Mouse (Mus musculus) embryonic facial prominence, embryonic 11.5 days (tissue): ENCODE results near the gene Hist1h2an. TPM values are rescaled to one million over a fixed set of nuclear protein-coding genes. Genes with fewer than 3 reads are reported as not detected.
"Not testable (repeated sequence)": the region's sequence is repeated elsewhere in the genome, so short reads cannot be mapped to it uniquely, and the experiment has no call there.

ENCODE experiments used
- ATAC-seq: fragments of 200-750 bp; cut with Nextera tagmentation; replicated peaks from 2 replicates; pipeline ENCODE4 v1.8.0; 2017; ENCODE audit warnings: low read depth; ENCODE audit not compliant: insufficient number of reproducible peaks, low FRiP score, low TSS enrichment
- DNase-seq: peaks from one replicate; pipeline ENCODE4 v3.0.0-alpha.2; 2015; ENCODE audit warnings: low spot score
- H3K27ac ChIP-seq: fragments of 300-500 bp; sonication (generic); replicated peaks from 2 replicates; pipeline ENCODE4 v1.5.1; 2014; ENCODE audit warnings: mild to moderate bottlenecking, low read depth, low read length, control low read depth
- H3K27me3 ChIP-seq: fragments of 300-500 bp; sonication (generic); 2 replicates; pipeline ENCODE4 v1.6.1; 2014; ENCODE audit warnings: mild to moderate bottlenecking, low read length, moderate library complexity, mixed read lengths; ENCODE audit not compliant: control insufficient read depth, insufficient read depth
- H3K36me3 ChIP-seq: fragments of 300-500 bp; sonication (generic); replicated peaks from 2 replicates; pipeline ENCODE4 v1.6.1; 2014; ENCODE audit warnings: low read depth, mild to moderate bottlenecking, low read length, moderate library complexity, mixed read lengths; ENCODE audit not compliant: control insufficient read depth, insufficient read depth
- H3K4me1 ChIP-seq: fragments of 300-500 bp; sonication (generic); 2 replicates; pipeline ENCODE4 v1.6.1; 2014; ENCODE audit warnings: low read length, mixed read lengths; ENCODE audit not compliant: control insufficient read depth, insufficient read depth
- H3K4me2 ChIP-seq: fragments of 300-500 bp; sonication (generic); 2 replicates; pipeline ENCODE4 v1.6.1; 2014; ENCODE audit warnings: low read depth, mild to moderate bottlenecking, control low read depth, low read length, moderate library complexity
- H3K4me3 ChIP-seq: fragments of 300-500 bp; sonication (generic); 2 replicates; pipeline ENCODE4 v1.5.1; 2014; ENCODE audit warnings: low read depth, low read length, control low read depth
- H3K9ac ChIP-seq: fragments of 300-500 bp; sonication (generic); replicated peaks from 2 replicates; pipeline ENCODE4 v1.6.1; 2014; ENCODE audit warnings: mild to moderate bottlenecking, control low read depth, low read length
- H3K9me3 ChIP-seq: fragments of 300-500 bp; sonication (generic); replicated peaks from 2 replicates; pipeline ENCODE4 v1.6.1; 2016; ENCODE audit warnings: mild to moderate bottlenecking, low read length, inconsistent platforms, mixed read lengths; ENCODE audit not compliant: control insufficient read depth
- WGBS: fragments of 180-500 bp; shearing (Covaris S2); extraction: QIAGEN DNeasy Blood & Tissue Kit; methylation state at CpG from one replicate; pipeline ENCODE4 v1.1.7; 2014; 5-methylcytosine and 5-hydroxymethylcytosine counted together
- polyA plus RNA-seq: library from polyadenylated mRNA; unstranded; fragments of >200 nt; fragmentation: Nextera tagmentation; extraction: Ambion mirVana; gene quantifications from 2 replicates; pipeline ENCODE4 v1.2.1, GENCODE M21; 2014

Hist1h2an gene
- polyA plus RNA-seq, 1 experiment from 2014 or later, result 3.7 TPM

GRCm38 (mm10) chr13:21781021-21781555 is 5.9 kb downstream of the Hist1h2an start:
- WGBS, result 44% methylated on average over 6 of the region's 6 CpGs

DNA sequence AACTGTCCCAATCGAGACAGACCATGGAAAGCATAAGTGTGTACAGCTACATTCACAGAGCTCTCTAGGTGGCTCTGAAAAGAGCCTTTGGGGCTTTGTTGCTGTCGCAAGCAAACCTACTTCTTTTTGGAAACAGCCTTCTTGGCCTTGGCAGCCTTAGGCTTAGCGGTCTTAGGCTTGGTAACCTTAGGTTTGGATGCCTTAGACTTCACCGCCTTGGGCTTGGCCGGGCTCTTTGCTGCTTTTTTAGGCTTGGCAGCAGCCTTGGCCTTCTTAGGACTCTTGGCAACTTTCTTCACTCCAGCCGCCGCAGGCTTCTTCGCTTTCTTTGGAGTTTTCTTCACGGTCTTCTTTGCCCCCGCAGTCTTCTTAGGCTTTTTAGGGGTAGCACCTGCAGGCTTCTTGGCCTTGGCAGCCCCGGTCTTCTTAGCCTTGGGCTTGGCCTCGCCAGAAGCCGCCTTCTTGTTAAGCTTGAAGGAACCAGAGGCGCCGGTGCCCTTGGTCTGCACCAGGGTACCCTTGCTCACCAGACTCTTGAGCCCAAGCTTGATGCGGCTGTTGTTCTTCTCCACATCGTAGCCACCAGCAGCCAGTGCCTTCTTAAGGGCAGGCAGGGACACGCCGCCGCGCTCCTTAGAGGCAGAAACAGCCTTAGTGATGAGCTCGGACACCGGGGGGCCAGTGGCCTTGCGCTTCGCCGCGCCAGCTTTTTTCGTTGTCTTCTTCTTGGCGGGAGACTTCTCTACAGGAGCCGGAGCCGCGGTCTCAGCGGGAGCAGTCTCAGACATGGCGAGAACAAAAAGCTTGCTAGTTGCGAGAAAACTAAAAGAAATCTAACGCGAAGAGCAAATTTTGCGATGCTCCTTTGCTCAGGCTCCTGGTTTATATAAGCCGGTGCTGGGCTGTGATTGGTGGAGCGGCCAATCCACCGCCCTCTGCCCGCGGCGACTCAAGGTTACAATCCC is 7.0 kb downstream of the Hist1h2an start, which contains the start of gene Hist1h1b:
Gene Hist1h1b (minus strand): TSS at position 859 of the 965 bp plus-strand sequence.
- ATAC-seq (peak; percentile 44), DNase-seq (peak; percentile 93)
- peak within 1 kb of the TSS; percentile 88 for H3K4me2 ChIP-seq
- H3K27me3 ChIP-seq, result no peaks in the 10 kb centered on the region
- H3K27ac ChIP-seq, result peak within 1 kb of the TSS; percentile 99
- peak within 1 kb of the TSS; percentile 70 for H3K4me3 ChIP-seq
- H3K36me3 ChIP-seq, result no peaks in the 10 kb centered on the region
- peak within 1 kb of the TSS; percentile 96 for H3K9ac ChIP-seq
- no peaks in the 10 kb centered on the region for H3K9me3 ChIP-seq
- H3K4me1 ChIP-seq, result no peaks in the 10 kb centered on the region
- under 1% methylated on average over 44 of the region's 44 CpGs for WGBS

More at GRCm38 (mm10) chr13:21781021-21781555, 5.9 kb downstream of the Hist1h2an start:
- no peak for ATAC-seq
- peak overlapping the region; percentile 88; the same call in 1 of the 2 replicates for H3K4me2 ChIP-seq
- no peaks in the 10 kb centered on the region for H3K36me3 ChIP-seq
- peak overlapping the region; percentile 96 for H3K9ac ChIP-seq
- no peaks in the 10 kb centered on the region for H3K27me3 ChIP-seq
- H3K9me3 ChIP-seq, result no peaks in the 10 kb centered on the region
- no peaks in the 10 kb centered on the region for H3K4me1 ChIP-seq
- no peak for DNase-seq
- peak overlapping the region; percentile 99 for H3K27ac ChIP-seq
- 0 out of 2 replicates have a peak overlapping the region, but pooled peaks have one; percentile 4 for H3K4me3 ChIP-seq

DNA sequence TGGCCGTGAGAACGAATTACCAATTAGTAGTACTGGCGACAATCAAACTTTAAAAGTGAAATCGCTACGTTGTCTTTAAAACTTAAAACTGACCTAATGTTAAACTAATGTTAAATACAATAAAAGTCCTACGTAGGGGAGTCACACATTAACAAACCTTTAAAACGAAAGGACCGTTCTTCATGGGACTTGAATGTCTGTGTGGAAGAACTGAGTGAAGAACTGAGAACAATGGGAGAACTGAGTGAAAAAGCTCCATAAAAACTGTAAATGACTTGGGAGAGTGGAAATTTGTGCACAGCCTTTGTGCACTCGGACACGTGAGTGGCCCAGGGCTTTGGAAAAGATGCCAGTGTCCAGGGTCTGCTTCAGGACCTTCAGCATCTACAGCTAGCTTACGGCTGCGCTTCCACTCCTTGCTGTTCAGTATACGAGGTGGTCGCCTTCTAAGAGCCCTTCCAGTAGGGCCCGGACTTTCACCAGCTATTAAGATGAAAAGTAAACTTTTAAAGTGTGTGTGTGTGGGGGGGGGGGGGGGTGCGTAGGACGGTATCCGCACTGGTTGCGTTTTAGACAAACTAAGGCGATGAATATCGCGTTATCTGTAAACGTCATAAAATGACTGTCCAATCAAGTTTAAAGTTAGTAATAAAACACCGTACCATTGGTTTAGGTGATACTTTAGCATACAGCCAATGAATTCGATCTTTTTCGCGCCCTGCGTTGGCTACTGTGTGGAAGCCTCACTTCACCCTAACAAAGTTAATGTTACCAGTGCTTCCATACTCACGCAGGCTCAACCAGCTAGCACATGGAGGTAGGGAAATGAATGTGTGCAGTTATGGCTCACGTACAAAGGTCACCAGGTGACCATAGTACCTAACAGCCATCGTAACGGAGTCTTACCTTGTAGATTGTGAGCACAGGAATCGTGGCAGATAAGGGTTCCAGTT is 7.9 kb downstream of the Hist1h2an start:
- H3K27ac ChIP-seq, result peak overlapping the region; percentile 99
- WGBS, result 6% methylated on average over 33 of the region's 33 CpGs
- H3K4me2 ChIP-seq, result peak overlapping the region; percentile 88
- no peaks in the 10 kb centered on the region for H3K36me3 ChIP-seq
- peak overlapping the region; percentile 70 for H3K4me3 ChIP-seq
- no peaks in the 10 kb centered on the region for H3K27me3 ChIP-seq
- no peaks in the 10 kb centered on the region for H3K9me3 ChIP-seq
- H3K9ac ChIP-seq, result peak overlapping the region; percentile 96
- H3K4me1 ChIP-seq, result no peaks in the 10 kb centered on the region
- peak; percentile 84 for ATAC-seq
- peak; percentile 94 for DNase-seq

GRCm38 (mm10) chr13:21755707-21756106 is 31.3 kb downstream of the Hist1h2an start:
- no peaks in the 10 kb centered on the region for H3K27me3 ChIP-seq
- ATAC-seq (no peak), DNase-seq (no peak)
- H3K4me1 ChIP-seq, result no peaks in the 10 kb centered on the region
- no peak overlapping the region for H3K4me3 ChIP-seq
- H3K4me2 ChIP-seq, result no peak overlapping the region
- no peak overlapping the region for H3K27ac ChIP-seq
- no peak overlapping the region for H3K9ac ChIP-seq
- 62% methylated on average over 1 of the region's 1 CpGs for WGBS
- H3K9me3 ChIP-seq, result no peaks in the 10 kb centered on the region
- H3K36me3 ChIP-seq, result no peaks in the 10 kb centered on the region

DNA sequence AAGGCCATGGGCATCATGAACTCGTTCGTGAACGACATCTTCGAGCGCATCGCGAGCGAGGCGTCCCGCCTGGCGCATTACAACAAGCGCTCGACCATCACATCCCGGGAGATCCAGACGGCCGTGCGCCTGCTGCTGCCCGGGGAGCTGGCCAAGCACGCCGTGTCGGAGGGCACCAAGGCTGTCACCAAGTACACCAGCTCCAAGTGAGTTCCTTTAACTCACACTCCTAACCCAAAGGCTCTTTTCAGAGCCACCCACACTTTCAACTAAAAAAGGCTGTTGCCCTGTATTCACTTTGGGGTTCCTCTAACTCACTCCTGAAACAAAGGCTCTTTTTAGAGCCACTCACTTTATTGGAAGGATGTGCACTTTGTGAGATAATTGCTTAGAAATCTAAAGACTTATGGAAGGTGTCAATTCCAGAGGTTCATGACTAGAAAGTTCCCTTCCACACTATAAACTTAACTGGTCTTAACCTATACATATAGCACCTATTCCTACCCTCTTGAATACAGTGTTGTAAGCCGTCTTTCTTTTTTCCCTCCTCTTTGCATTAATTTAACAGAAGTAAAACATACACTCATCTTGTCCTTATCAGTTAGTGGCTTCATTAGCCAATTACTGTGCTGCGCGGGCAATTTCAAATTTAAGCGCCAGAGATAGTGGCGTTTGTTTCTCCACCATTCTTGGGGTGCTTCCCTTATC is 32.6 kb downstream of the Hist1h2an start:
- not testable (repeated sequence) for H3K4me1 ChIP-seq, H3K27me3 ChIP-seq, H3K36me3 ChIP-seq, ATAC-seq, H3K9me3 ChIP-seq
- peak overlapping the region; percentile 40 for H3K4me3 ChIP-seq
- peak; percentile 69 for DNase-seq
- WGBS, result under 1% methylated on average over 10 of the region's 26 CpGs
- peak overlapping the region; percentile 81 for H3K27ac ChIP-seq
- H3K9ac ChIP-seq, result peak overlapping the region; percentile 53
- H3K4me2 ChIP-seq, result peak overlapping the region; percentile 37

GRCm38 (mm10) chr13:21753524-21754285 is 33.3 kb downstream of the Hist1h2an start, which contains the start of the genes Hist1h2ak and Hist1h2bn:
TSS of gene Hist1h2ak (minus strand) at chr13:21753827.
TSS of gene Hist1h2bn (plus strand) at chr13:21754123.
- H3K9me3 ChIP-seq, H3K4me1 ChIP-seq, H3K36me3 ChIP-seq, H3K27me3 ChIP-seq: not testable (repeated sequence)
- peak; percentile 94 for DNase-seq
- Histone ChIP-seq H3K4me3 (peak within 1 kb of the TSS; percentile 40), H3K9ac (peak within 1 kb of the TSS; percentile 70), H3K4me2 (peak within 1 kb of the TSS; percentile 64), H3K27ac (peak within 1 kb of the TSS; percentile 89)
- peak; percentile 93 for ATAC-seq
- WGBS, result under 1% methylated on average over 33 of the region's 50 CpGs
